Mouse (Mus musculus): Measurements from ENCODE around the gene Fam43b.

- no peak for TF ChIP-seq CTCF (IDR thresholded peaks at IDR 0.05; ENCODE audit: borderline replicate concordance, insufficient read depth, low read length)
- TF ChIP-seq POLR2A (IDR thresholded peaks at IDR 0.05; ENCODE audit: low read depth, low read length) = no peak
Measured at GRCm38 (mm10) chr4:138347280-138347679, 49.0 kb downstream of the Fam43b start.

All from embryonic fibroblast, embryonic 13.5 days (primary cell).